In genomic region chr11:86690383-86690782, GRCm38 (mm10) we compare ENCODE assay signal across 1 mouse cellular context.
TF ChIP-seq lines count a peak whose summit lies in the region.

No protein-coding gene starts in this region.

TF ChIP-seq in MEL, 35 proteins besides CTCF, POLR2A, EP300 and RAD21 (continued from another document):
- TF ChIP-seq CHD2 (IDR thresholded peaks at IDR 0.05; ENCODE audit: low read length): no peak
